Mouse (Mus musculus): ENCODE results near the gene Ifit1bl1. TPM values are rescaled to one million over a fixed set of nuclear protein-coding genes. Genes with fewer than 3 reads are reported as not detected.
"Not testable (repeated sequence)": the region's sequence is repeated elsewhere in the genome, so short reads cannot be mapped to it uniquely, and the experiment has no call there.

Ifit1bl1 gene
- total RNA-seq, 2 experiments from 2014 or later, result 1.8 to 2.2 TPM

- DNase-seq (ENCODE audit: low spot score in 2 of 2); intact Hi-C loops (cut with DNase I): not testable (repeated sequence)
Observed at GRCm38 (mm10) chr19:34594523-34594922, 7.2 kb downstream of the Ifit1bl1 start.

- intact Hi-C loops (cut with DNase I), result no loop called here
- DNase-seq (ENCODE audit: low spot score in 2 of 2), result no peak
Observed at GRCm38 (mm10) chr19:34593456-34593855, 8.3 kb downstream of the Ifit1bl1 start.

GRCm38 (mm10) chr19:34588959-34589358 is 12.8 kb downstream of the Ifit1bl1 start:
- no peak for DNase-seq (ENCODE audit: low spot score in 2 of 2)
- intact Hi-C loops (cut with DNase I), result no loop called here

GRCm38 (mm10) chr19:34587898-34588692 is 13.7 kb downstream of the Ifit1bl1 start:
- peak in 1 of 2 experiments; percentile 58 for DNase-seq (ENCODE audit: low spot score in 2 of 2)
- intact Hi-C loops (cut with DNase I), result not testable (repeated sequence)

- DNase-seq (ENCODE audit: low spot score in 2 of 2); intact Hi-C loops (cut with DNase I): not testable (repeated sequence)
Observed at GRCm38 (mm10) chr19:34585740-34586458, 15.9 kb downstream of the Ifit1bl1 start.

GRCm38 (mm10) chr19:34583126-34583766 is 18.5 kb downstream of the Ifit1bl1 start, which contains the start of gene Ifit3:
Gene Ifit3 (plus strand): TSS chr19:34583531.
- intact Hi-C loops (cut with DNase I), result loop anchor here (2.0 kb wide), 1 partner anchor 24 kb away; the partner anchor contains the start of gene Ifit3b
- DNase-seq (ENCODE audit: low spot score in 2 of 2), result peak in 1 of 2 experiments; percentile 19

GRCm38 (mm10) chr19:34582696-34583095 is 19.1 kb downstream of the Ifit1bl1 start:
- intact Hi-C loops (cut with DNase I), result loop anchor here (2.0 kb wide), 1 partner anchor 24 kb away; the partner anchor contains the start of gene Ifit3b
- DNase-seq (ENCODE audit: low spot score in 2 of 2), result not testable (repeated sequence)

GRCm38 (mm10) chr19:34577121-34577520 is 24.6 kb downstream of the Ifit1bl1 start:
- intact Hi-C loops (cut with DNase I), result no loop called here

GRCm38 (mm10) chr19:34573650-34574049 is 28.1 kb downstream of the Ifit1bl1 start:
- intact Hi-C loops (cut with DNase I), result no loop called here

More at GRCm38 (mm10) chr19:34577121-34577520, 24.6 kb downstream of the Ifit1bl1 start:
- no peak for DNase-seq (ENCODE audit: low spot score in 2 of 2)

GRCm38 (mm10) chr19:34571080-34571479 is 30.7 kb downstream of the Ifit1bl1 start:
- no peak for DNase-seq (ENCODE audit: low spot score in 2 of 2)
- intact Hi-C loops (cut with DNase I), result no loop called here

More at GRCm38 (mm10) chr19:34573650-34574049, 28.1 kb downstream of the Ifit1bl1 start:
- no peak for DNase-seq (ENCODE audit: low spot score in 2 of 2)

- DNase-seq (ENCODE audit: low spot score in 2 of 2), result no peak
- intact Hi-C loops (cut with DNase I), result no loop called here
Observed at GRCm38 (mm10) chr19:34569896-34570476, 31.8 kb downstream of the Ifit1bl1 start.

- intact Hi-C loops (cut with DNase I), result no loop called here
- no peak for DNase-seq (ENCODE audit: low spot score in 2 of 2)
Observed at GRCm38 (mm10) chr19:34568988-34569895, 32.5 kb downstream of the Ifit1bl1 start.

- no peak for DNase-seq (ENCODE audit: low spot score in 2 of 2)
- intact Hi-C loops (cut with DNase I), result no loop called here
Observed at GRCm38 (mm10) chr19:34566178-34566784, 35.5 kb downstream of the Ifit1bl1 start.

- no peak for DNase-seq (ENCODE audit: low spot score in 2 of 2)
- intact Hi-C loops (cut with DNase I), result no loop called here
Observed at GRCm38 (mm10) chr19:34562556-34562955, 39.2 kb downstream of the Ifit1bl1 start.

GRCm38 (mm10) chr19:34556621-34557020 is 45.1 kb downstream of the Ifit1bl1 start:
- DNase-seq (ENCODE audit: low spot score in 2 of 2), result no peak
- intact Hi-C loops (cut with DNase I), result no loop called here

GRCm38 (mm10) chr19:34554061-34554460 is 47.7 kb downstream of the Ifit1bl1 start:
- intact Hi-C loops (cut with DNase I), result loop anchor here (5.0 kb wide), 2 partner anchors 218 to 312 kb away; no protein-coding TSS in a partner anchor

GRCm38 (mm10) chr19:34553522-34553921 is 48.2 kb downstream of the Ifit1bl1 start:
- DNase-seq (ENCODE audit: low spot score in 2 of 2), result no peak
- intact Hi-C loops (cut with DNase I), result loop anchor here (5.0 kb wide), 2 partner anchors 219 to 311 kb away; no protein-coding TSS in a partner anchor

More at GRCm38 (mm10) chr19:34554061-34554460, 47.7 kb downstream of the Ifit1bl1 start:
- no peak for DNase-seq (ENCODE audit: low spot score in 2 of 2)

GRCm38 (mm10) chr19:34553021-34553420 is 48.7 kb downstream of the Ifit1bl1 start:
- DNase-seq (ENCODE audit: low spot score in 2 of 2), result no peak
- intact Hi-C loops (cut with DNase I), result loop anchor here (5.0 kb wide), 2 partner anchors 219 to 311 kb away; no protein-coding TSS in a partner anchor

Measured in left cerebral cortex, postnatal 25 days (tissue).